Mouse (Mus musculus) liver, adult 2 months (tissue): ENCODE data around the gene Ccdc73.

Source experiments
- CTCF ChIP-seq: fragments of 200-500 bp; IDR thresholded peaks from 2 replicates; pipeline ENCODE4 v1.5.1; 2011; ENCODE audit warnings: low read depth, low read length, control low read depth
- POLR2A ChIP-seq: fragments of 200-500 bp; IDR thresholded peaks from 2 replicates; pipeline ENCODE4 v1.6.1; 2011; ENCODE audit warnings: low read length, control low read depth; ENCODE audit not compliant: insufficient read depth; ENCODE audit errors: extremely low read depth

- TF ChIP-seq POLR2A = no peak
- no peak for TF ChIP-seq CTCF
Observed at GRCm38 (mm10) chr2:104964492-104964891, 96.9 kb downstream of the Ccdc73 start.
